Mouse (Mus musculus) gastrocnemius, postnatal 25 days (tissue): ENCODE measurements around the gene Gprc5d. TPM values are rescaled to one million over a fixed set of nuclear protein-coding genes. Genes with fewer than 3 reads are reported as not detected.

ENCODE experiments used
- DNase-seq: peaks from one replicate; pipeline ENCODE4 v3.0.0; 2022
- total RNA-seq, 2 experiments: library from RNA; stranded (reverse); gene quantifications; 1 replicate in 1 of 2; 2 replicates in 1 of 2; pipeline ENCODE4 v1.2.3; 2021

Gprc5d gene
- total RNA-seq, 2 experiments from 2014 or later: not detected

DNA sequence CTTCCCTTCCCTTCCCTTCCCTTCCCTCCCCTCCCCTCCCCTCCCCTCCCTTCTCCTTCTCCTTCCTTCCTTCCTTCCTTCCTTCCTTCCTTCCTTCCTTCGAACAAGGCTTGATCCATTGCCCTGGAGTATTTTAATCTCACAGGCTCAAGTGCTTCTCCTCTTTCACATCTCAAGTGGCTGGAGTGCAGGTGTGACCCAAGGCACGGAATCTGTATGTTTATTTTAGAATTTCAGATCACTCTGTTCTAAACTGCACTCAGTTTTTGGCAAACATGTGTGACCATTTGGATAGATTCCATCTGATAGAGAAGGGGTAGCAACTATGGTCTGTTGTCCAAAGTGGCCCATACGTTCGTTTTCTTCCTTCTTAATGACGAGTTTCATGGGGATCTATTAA is 49.9 kb downstream of the Gprc5d start:
- DNase-seq: no peak

DNA sequence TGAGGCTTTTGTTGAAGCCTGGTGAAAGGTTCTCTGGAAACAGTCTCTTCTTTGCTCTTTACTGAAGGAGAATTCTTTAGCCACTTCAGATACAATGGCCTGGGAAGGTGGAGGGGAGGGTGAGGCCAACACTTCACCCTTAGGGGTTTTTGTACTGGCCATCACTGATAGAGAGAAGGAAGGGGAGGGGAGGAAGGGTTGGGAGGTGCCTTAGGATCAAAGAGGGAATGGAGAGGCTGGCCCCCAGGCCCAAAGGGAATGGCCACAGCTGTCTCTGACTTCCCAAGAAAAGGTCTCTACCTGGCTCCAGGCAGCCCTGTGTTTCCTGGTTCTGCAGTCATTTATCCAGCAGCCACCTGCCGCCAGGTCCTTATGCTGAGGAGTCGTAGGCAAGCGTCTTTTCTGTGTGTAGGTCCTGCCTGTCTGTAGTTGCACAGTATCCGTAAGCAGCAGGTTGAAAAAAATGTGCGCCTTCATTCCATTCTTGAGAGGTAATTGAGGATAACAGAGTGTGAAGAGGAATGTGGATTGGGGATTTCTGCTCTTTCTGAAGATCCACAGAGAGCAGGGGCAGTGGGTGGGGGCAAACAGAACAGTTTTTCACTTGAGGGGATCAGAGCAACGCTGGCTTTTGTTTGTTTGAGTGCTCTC is 51.2 kb downstream of the Gprc5d start:
- no peak for DNase-seq

DNA sequence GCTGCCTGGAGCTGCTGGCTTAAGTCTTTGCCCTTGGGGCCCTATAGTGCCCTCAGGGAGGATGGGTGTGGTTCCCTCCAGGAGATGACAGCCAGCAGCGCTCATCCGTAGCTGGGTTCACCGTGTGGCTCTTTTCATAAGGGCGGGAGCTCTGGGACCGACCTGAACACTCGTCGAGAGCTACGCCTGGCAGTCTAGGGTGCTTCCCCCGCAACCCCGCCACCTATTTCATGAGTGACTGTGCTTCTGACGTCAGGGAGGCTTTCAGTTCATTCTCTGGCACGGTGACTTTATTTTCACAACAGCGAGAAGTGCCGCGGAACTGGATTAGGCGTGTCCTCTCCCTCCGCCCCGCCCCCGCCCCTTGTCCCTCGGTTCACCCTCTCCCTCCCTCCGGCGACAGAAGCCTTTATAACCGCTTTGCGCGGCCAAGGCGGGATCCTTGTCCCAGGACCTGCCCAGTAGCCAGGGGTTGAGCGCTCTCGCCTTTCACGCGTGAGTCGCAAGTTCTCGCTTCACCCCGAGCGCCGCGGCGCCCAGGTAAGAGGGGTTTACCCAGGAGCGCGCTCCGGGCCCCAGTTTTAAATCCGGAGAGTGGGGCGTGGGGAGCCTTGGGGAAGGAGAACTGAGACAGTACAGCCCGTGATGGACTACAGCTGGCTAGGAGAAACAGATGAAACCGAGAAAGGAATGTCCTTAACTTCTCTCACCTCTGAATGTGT is 52.7 kb downstream of the Gprc5d start, which contains the start of gene Gprc5a:
TSS of gene Gprc5a (plus strand) at position 416 of the 722 bp plus-strand sequence.
- no peak for DNase-seq

DNA sequence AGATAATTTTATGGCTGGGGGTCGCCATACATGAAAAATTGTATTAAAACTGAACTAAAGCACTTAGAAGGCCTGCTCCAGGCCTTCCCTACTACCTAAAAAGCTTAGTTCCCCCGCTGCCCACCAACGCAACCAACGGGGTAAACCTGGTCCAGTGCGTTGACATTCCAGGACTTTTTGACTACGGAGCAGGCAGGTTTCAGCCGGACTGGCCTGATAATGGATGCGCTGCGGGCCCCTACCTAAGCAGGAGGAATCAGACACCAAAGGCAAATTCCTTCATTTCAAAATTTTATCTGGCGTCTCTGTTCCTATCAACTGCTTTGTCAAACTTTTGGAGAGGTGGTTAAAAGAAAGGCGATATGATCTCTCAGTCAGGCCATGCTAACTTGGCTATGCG is 53.5 kb downstream of the Gprc5d start:
- DNase-seq: no peak

DNA sequence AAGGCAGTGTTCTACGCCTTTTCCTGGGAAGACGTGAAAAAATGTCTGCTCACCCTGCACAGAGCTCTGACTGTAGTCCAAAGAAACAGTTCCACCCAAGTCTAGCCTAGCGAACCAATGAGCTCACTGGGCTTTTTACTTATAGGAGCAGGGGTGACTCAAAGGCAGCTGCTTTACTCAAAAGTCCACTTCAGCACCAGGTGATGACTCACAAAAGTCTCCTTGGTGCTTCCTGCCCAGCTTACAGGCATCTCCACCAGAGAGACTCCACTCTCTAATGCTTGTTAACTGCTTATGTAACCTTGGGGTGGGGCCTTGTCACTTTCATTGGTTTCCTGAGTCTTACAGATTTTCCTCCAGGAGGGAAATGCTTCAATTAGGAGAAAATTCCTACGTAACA is 57.4 kb downstream of the Gprc5d start:
- DNase-seq: no peak

Other genes with a start within 250 kb of the Gprc5d start
- 1 to 10 TPM; 3.2 to 4.0 TPM for gene Gpr19, start 219.7 kb downstream of the Gprc5d start, total RNA-seq
- 10 to 100 TPM; 33.9 to 34.0 TPM for gene Cdkn1b, start 197.9 kb downstream of the Gprc5d start, total RNA-seq
- gene Apold1, start 136.6 kb downstream of the Gprc5d start, total RNA-seq: 1 to 10 TPM; 1.4 to 1.9 TPM
- gene Ddx47, start 106.7 kb downstream of the Gprc5d start, total RNA-seq: 10 to 100 TPM; 26.1 to 26.4 TPM
- gene Gprc5a, start 52.6 kb downstream of the Gprc5d start, total RNA-seq: under 1 TPM; 0.38 to 0.75 TPM
- gene Fam234b, start 79.7 kb upstream of the Gprc5d start, total RNA-seq: 1 to 10 TPM; 3.4 to 3.9 TPM
- 10 to 100 TPM in 1 of 2 experiments, 1 to 10 TPM in 1; 4.8 to 10.2 TPM for gene Hebp1, start 79.7 kb upstream of the Gprc5d start, total RNA-seq
- not detected for gene Gsg1, start 136.1 kb upstream of the Gprc5d start, total RNA-seq
- not detected for gene Pbp2, start 192.1 kb upstream of the Gprc5d start, total RNA-seq
- 10 to 100 TPM; 47.3 to 59.7 TPM for gene Emp1, start 244.3 kb upstream of the Gprc5d start, total RNA-seq